Mouse (Mus musculus): ENCODE data around the gene Lmnb2. TPM values are rescaled to one million over a fixed set of nuclear protein-coding genes. Genes with fewer than 3 reads are reported as not detected.
A peak's percentile ranks its signal among the peaks of the same experiment; 100 is the strongest.

Gene Lmnb2
- polyA plus RNA-seq, 1 experiment from 2014 or later: 65.8 TPM

- DNase-seq (ENCODE audit: low spot score): peak; percentile 99
- WGBS: under 1% methylated on average over 72 of the region's 72 CpGs
- peaks cover 9% of the 10 kb centered on the region; the same call in 1 of the 2 replicates for H3K27me3 ChIP-seq (ENCODE audit: insufficient read depth, poor library complexity, severe bottlenecking)
- peak within 1 kb of the TSS; percentile 90 for H3K27ac ChIP-seq
- peaks cover 63% of the 10 kb centered on the region for H3K36me3 ChIP-seq
- peaks cover 39% of the 10 kb centered on the region for H3K4me1 ChIP-seq (replicated peaks)
- no peaks in the 10 kb centered on the region for H3K9me3 ChIP-seq
- peak within 1 kb of the TSS; percentile 84 for H3K4me3 ChIP-seq
Measured at GRCm38 (mm10) chr10:80900318-80901247, 17.5 kb downstream of the Lmnb2 start, which contains the start of gene Timm13. TSS of gene Timm13 (minus strand) at chr10:80900969.

- Histone ChIP-seq H3K4me1 (replicated peaks) (peaks cover 39% of the 10 kb centered on the region), H3K9me3 (no peaks in the 10 kb centered on the region), H3K27me3 (ENCODE audit: insufficient read depth, poor library complexity, severe bottlenecking) (peaks cover 9% of the 10 kb centered on the region; the same call in 1 of the 2 replicates), H3K27ac (peak overlapping the region; percentile 90), H3K36me3 (peaks cover 55% of the 10 kb centered on the region), H3K4me3 (peak overlapping the region; percentile 84)
- DNase-seq (ENCODE audit: low spot score): no peak
- WGBS: 18% methylated on average over 25 of the region's 25 CpGs
Measured at GRCm38 (mm10) chr10:80899591-80900317, 18.3 kb downstream of the Lmnb2 start.

GRCm38 (mm10) chr10:80899074-80899473 is 19.0 kb downstream of the Lmnb2 start:
- Histone ChIP-seq H3K4me1 (replicated peaks) (peaks cover 39% of the 10 kb centered on the region), H3K36me3 (peaks cover 48% of the 10 kb centered on the region), H3K4me3 (peak overlapping the region; percentile 84), H3K27me3 (ENCODE audit: insufficient read depth, poor library complexity, severe bottlenecking) (peaks cover 9% of the 10 kb centered on the region; the same call in 1 of the 2 replicates), H3K27ac (0 out of 2 replicates have a peak overlapping the region, but pooled peaks have one; percentile 90), H3K9me3 (no peaks in the 10 kb centered on the region)
- WGBS: 93% methylated on average over 8 of the region's 8 CpGs
- no peak for DNase-seq (ENCODE audit: low spot score)

GRCm38 (mm10) chr10:80897861-80898510 is 20.1 kb downstream of the Lmnb2 start:
- Histone ChIP-seq H3K4me1 (replicated peaks) (peaks cover 39% of the 10 kb centered on the region), H3K36me3 (peaks cover 37% of the 10 kb centered on the region), H3K27ac (0 out of 2 replicates have a peak overlapping the region, but pooled peaks have one; percentile 12), H3K9me3 (peaks cover under 1% of the 10 kb centered on the region; the same call in 1 of the 2 replicates), H3K4me3 (peak overlapping the region; percentile 32), H3K27me3 (ENCODE audit: insufficient read depth, poor library complexity, severe bottlenecking) (peaks cover 9% of the 10 kb centered on the region; the same call in 1 of the 2 replicates)
- 34% methylated on average over 41 of the region's 41 CpGs for WGBS
- DNase-seq (ENCODE audit: low spot score): no peak

- 73% methylated on average over 24 of the region's 24 CpGs for WGBS
- Histone ChIP-seq H3K4me3 (no peak overlapping the region), H3K9me3 (peaks cover 12% of the 10 kb centered on the region), H3K27me3 (ENCODE audit: insufficient read depth, poor library complexity, severe bottlenecking) (peaks cover 9% of the 10 kb centered on the region; the same call in 1 of the 2 replicates), H3K4me1 (replicated peaks) (peaks cover 39% of the 10 kb centered on the region), H3K27ac (no peak overlapping the region; the same call in 1 of the 2 replicates), H3K36me3 (peaks cover 26% of the 10 kb centered on the region)
- DNase-seq (ENCODE audit: low spot score): no peak
Measured at GRCm38 (mm10) chr10:80896581-80897485, 21.2 kb downstream of the Lmnb2 start.

- Histone ChIP-seq H3K36me3 (peaks cover 21% of the 10 kb centered on the region), H3K27me3 (ENCODE audit: insufficient read depth, poor library complexity, severe bottlenecking) (peaks cover 10% of the 10 kb centered on the region; the same call in 1 of the 2 replicates), H3K4me3 (no peak overlapping the region), H3K9me3 (peaks cover 13% of the 10 kb centered on the region), H3K27ac (no peak overlapping the region), H3K4me1 (replicated peaks) (peaks cover 35% of the 10 kb centered on the region)
- WGBS: 82% methylated on average over 6 of the region's 6 CpGs
- DNase-seq (ENCODE audit: low spot score): no peak
Measured at GRCm38 (mm10) chr10:80895697-80896096, 22.3 kb downstream of the Lmnb2 start.

- Histone ChIP-seq H3K27ac (no peak overlapping the region), H3K36me3 (peaks cover 21% of the 10 kb centered on the region), H3K4me3 (no peak overlapping the region), H3K9me3 (peaks cover 13% of the 10 kb centered on the region), H3K4me1 (replicated peaks) (peaks cover 36% of the 10 kb centered on the region), H3K27me3 (ENCODE audit: insufficient read depth, poor library complexity, severe bottlenecking) (peaks cover 16% of the 10 kb centered on the region)
- WGBS: 90% methylated on average over 7 of the region's 7 CpGs
- DNase-seq (ENCODE audit: low spot score): no peak
Measured at GRCm38 (mm10) chr10:80895100-80895499, 22.9 kb downstream of the Lmnb2 start.

- Histone ChIP-seq H3K27me3 (ENCODE audit: insufficient read depth, poor library complexity, severe bottlenecking) (peaks cover 36% of the 10 kb centered on the region), H3K36me3 (no peaks in the 10 kb centered on the region), H3K9me3 (peaks cover 4% of the 10 kb centered on the region), H3K27ac (no peak overlapping the region), H3K4me3 (no peak overlapping the region), H3K4me1 (replicated peaks) (peaks cover 5% of the 10 kb centered on the region; the same call in 1 of the 2 replicates)
- no peak for DNase-seq (ENCODE audit: low spot score)
- WGBS: 79% methylated on average over 11 of the region's 11 CpGs
Measured at GRCm38 (mm10) chr10:80887181-80887580, 30.9 kb downstream of the Lmnb2 start.

GRCm38 (mm10) chr10:80881301-80881700 is 36.7 kb downstream of the Lmnb2 start:
- Histone ChIP-seq H3K9me3 (no peaks in the 10 kb centered on the region), H3K27me3 (ENCODE audit: insufficient read depth, poor library complexity, severe bottlenecking) (no peaks in the 10 kb centered on the region; the same call in 1 of the 2 replicates), H3K36me3 (no peaks in the 10 kb centered on the region), H3K4me1 (replicated peaks) (peaks cover 9% of the 10 kb centered on the region), H3K27ac (no peak overlapping the region), H3K4me3 (no peak overlapping the region)
- WGBS: 24% methylated on average over 10 of the region's 10 CpGs
- peak; percentile 79 for DNase-seq (ENCODE audit: low spot score)

- 71% methylated on average over 2 of the region's 2 CpGs for WGBS
Measured at GRCm38 (mm10) chr10:80880901-80881300, 37.1 kb downstream of the Lmnb2 start.

GRCm38 (mm10) chr10:80880131-80880641 is 37.9 kb downstream of the Lmnb2 start:
- Histone ChIP-seq H3K27me3 (ENCODE audit: insufficient read depth, poor library complexity, severe bottlenecking) (no peaks in the 10 kb centered on the region; the same call in 1 of the 2 replicates), H3K9me3 (no peaks in the 10 kb centered on the region), H3K36me3 (no peaks in the 10 kb centered on the region), H3K27ac (no peak overlapping the region), H3K4me3 (no peak overlapping the region), H3K4me1 (replicated peaks) (peaks cover 12% of the 10 kb centered on the region)
- WGBS: 19% methylated on average over 5 of the region's 5 CpGs
- peak; percentile 69 for DNase-seq (ENCODE audit: low spot score)

More at GRCm38 (mm10) chr10:80880901-80881300, 37.1 kb downstream of the Lmnb2 start:
- H3K9me3 ChIP-seq: no peaks in the 10 kb centered on the region
- DNase-seq (ENCODE audit: low spot score): no peak
- H3K4me1 ChIP-seq (replicated peaks): peaks cover 12% of the 10 kb centered on the region
- H3K27ac ChIP-seq: no peak overlapping the region
- no peaks in the 10 kb centered on the region; the same call in 1 of the 2 replicates for H3K27me3 ChIP-seq (ENCODE audit: insufficient read depth, poor library complexity, severe bottlenecking)
- H3K4me3 ChIP-seq: no peak overlapping the region
- no peaks in the 10 kb centered on the region for H3K36me3 ChIP-seq
